Mouse (Mus musculus) left cerebral cortex, postnatal 36 days (tissue): ENCODE results near the gene Ubiad1. TPM values are rescaled to one million over a fixed set of nuclear protein-coding genes. Genes with fewer than 3 reads are reported as not detected.
A peak's percentile ranks its signal among the peaks of the same experiment; 100 is the strongest.

Source experiments
- DNase-seq, 2 experiments: peaks; one replicate each; pipeline ENCODE4 v3.0.0; 2021 to 2022; ENCODE audit warnings: low spot score in 2 of 2, mixed read lengths in 1 of 2
- intact Hi-C: fragments of 180-260 bp; cut with DNase I; formaldehyde crosslinking; loops from one replicate; pipeline ENCODE4 v1.15.1; 2025
- total RNA-seq, 2 experiments: library from RNA; stranded (reverse); gene quantifications; 2 replicates each; pipeline ENCODE4 v1.2.3; 2021

Ubiad1 gene
- total RNA-seq = 1 to 10 TPM; 8.3 to 8.6 TPM

- intact Hi-C loops = loop anchor here (5.0 kb wide), 1 partner anchor 177 kb away; no protein-coding TSS in a partner anchor
- DNase-seq = peak; percentile 76
These were observed at the start of gene Ubiad1 for GRCm38 (mm10) chr4:148444250-148444967. Gene Ubiad1 (minus strand): TSS chr4:148444771.

DNA sequence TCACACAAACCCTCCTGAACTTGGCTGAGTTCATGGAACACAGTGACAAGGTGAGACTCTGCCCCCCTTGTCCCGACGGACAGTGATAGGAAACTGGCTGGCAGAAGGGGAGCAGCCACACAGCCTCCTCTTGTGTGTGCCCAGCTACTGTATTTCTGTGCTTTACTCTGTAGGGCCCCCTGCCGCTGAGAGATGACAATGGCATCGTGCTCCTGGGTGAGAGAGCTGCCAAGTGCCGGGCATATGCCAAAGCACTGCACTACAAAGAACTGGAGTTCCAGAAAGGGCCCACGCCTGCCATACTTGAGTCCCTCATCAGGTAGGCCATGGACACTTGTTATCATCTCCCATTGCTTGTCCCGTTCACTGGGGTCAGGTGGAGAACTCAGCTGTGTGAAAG is 46.9 kb upstream of the Ubiad1 start:
- intact Hi-C loops = no loop called here

GRCm38 (mm10) chr4:148490502-148490901 is 45.9 kb upstream of the Ubiad1 start:
- intact Hi-C loops = no loop called here
- DNase-seq = no peak

More for the DNA sequence above, 46.9 kb upstream of the Ubiad1 start:
- no peak for DNase-seq

- DNase-seq = no peak
- intact Hi-C loops = no loop called here
These were observed 43.3 kb upstream of the Ubiad1 start for GRCm38 (mm10) chr4:148487841-148488240.

- intact Hi-C loops = no loop called here
These were observed 39.9 kb upstream of the Ubiad1 start for GRCm38 (mm10) chr4:148484511-148484910.

GRCm38 (mm10) chr4:148481557-148482168 is 37.1 kb upstream of the Ubiad1 start:
- no peak for DNase-seq
- intact Hi-C loops = no loop called here

More at GRCm38 (mm10) chr4:148484511-148484910, 39.9 kb upstream of the Ubiad1 start:
- no peak for DNase-seq

DNA sequence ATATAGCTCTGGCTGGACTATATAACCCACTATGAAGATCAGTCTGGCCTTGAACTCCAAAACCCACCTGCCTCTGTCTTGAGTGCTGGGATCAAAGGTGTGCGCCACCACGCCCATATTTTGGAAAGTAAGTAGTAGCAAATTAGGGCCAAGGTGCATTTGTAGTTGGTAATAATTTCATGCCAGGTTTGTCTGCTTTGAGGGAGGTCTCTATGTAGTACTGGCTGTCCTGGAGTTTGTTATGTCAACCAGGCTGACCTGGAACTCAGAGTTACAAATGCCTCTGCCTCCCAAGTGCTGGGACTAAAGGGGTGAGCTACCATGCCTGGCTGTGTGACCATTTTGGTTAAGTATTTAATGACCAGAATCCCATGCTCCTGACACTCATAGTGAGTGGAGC is 35.7 kb upstream of the Ubiad1 start:
- intact Hi-C loops = no loop called here
- no peak for DNase-seq

DNA sequence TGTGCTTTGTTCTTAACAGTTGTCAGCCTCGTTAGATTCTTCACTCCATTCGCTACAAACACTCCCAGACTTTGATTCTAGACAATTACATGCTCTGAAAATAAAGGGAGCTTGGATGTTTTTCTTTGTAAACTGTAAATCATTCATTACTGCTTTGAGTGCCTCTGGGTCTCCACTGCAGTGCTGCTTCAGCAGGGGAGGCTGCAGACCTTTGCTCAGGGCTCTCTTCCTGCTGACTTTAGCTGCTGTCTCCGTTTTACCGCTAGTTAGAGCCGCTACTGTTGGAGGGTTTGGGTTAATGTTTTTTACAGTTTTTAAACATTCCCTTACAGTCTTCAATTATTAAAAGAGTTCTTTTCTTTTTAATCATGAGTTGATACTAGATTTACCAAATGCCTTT is 28.9 kb upstream of the Ubiad1 start:
- no peak for DNase-seq
- intact Hi-C loops = no loop called here

GRCm38 (mm10) chr4:148472436-148473174 is 28.0 kb upstream of the Ubiad1 start:
- no peak for DNase-seq
- intact Hi-C loops = no loop called here

DNA sequence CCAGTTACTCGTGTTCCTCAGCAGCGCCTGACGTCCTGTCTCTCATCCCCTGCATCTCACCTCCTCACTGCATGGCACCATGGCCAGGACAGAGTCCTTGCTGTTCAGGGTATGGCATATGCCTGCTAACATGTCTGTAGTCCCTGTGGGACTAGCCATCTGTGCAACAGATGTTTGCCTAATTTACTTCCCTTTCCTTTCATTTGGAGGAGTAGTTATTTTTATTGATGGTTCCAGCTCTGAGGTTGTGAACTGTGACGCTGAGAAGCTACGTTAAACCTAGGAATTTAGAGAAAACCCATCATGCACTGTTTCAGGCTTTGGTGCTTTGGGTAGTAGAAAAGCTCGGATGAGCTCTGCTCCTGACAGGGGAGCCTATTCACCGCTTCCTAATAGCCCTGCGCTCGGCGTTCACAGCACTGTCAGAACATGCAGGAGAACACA is 26.8 kb upstream of the Ubiad1 start:
- DNase-seq = no peak
- intact Hi-C loops = no loop called here

DNA sequence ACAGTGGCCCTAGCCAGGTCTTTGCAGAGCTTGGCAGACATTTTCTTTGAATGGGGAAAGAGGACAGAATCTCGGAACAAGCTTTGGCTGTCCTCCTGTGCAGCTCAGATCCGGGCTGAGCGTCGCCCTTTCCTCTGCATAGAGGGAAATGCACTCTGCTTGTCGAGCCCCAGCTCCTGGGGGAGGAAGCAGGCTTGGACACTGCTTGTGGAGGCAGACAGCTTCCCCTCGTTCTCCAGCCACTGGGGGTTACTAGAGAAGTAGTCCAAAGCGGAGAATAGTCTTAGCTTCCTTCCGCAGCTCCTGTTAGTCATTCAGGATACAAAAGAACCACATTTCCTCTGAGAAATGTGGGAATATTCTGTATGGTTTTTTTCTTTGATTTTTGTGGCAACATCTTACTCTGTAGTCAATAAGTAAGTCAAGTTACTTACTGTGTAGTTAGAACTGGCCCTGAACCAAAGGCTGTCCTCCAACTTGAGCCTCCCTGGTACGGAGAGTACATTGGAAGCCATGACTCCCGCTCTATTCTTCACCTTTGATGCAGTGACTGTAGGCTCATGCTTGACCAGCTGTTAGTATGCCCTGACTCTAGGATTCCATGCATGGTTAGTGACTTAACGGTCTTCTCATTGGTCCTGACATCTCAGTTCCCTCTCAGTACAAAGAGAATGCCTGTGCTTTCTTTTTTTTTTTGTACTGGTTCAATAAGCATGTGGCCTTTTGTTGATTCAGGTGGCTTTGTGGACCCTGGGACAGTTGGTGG is 25.1 kb upstream of the Ubiad1 start:
- intact Hi-C loops = no loop called here
- DNase-seq = no peak

GRCm38 (mm10) chr4:148468396-148468795 is 23.8 kb upstream of the Ubiad1 start:
- no peak for DNase-seq
- intact Hi-C loops = no loop called here

DNA sequence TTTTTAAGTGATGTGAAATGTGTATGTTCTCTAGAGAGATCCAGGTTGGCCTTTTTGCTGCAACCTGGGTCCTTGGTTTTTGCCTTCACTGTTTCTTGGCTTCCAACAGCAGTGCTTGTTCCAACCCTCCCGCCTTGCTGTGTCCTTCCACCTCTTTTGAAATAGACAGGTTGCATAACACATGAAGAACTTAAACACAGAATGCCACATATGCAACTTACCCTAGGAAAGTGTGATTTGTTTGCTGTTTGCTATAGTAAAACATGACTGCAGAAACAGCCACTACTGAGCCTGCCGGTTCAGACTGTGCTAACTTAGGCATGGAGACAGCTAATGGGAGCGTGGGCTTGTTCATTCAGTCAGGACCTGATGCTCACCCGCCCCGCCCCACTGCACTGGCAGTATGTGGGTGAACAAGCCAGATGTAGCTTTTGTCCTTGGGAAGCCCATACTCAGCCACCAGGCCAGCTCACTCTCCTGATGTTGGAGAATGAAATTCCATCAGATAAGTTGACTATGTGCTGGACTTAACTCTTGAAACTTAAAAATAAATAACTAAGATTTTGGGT is 22.0 kb upstream of the Ubiad1 start:
- DNase-seq = no peak
- intact Hi-C loops = no loop called here

- DNase-seq = no peak
- intact Hi-C loops = no loop called here
These were observed 20.3 kb upstream of the Ubiad1 start for GRCm38 (mm10) chr4:148464869-148465268.

DNA sequence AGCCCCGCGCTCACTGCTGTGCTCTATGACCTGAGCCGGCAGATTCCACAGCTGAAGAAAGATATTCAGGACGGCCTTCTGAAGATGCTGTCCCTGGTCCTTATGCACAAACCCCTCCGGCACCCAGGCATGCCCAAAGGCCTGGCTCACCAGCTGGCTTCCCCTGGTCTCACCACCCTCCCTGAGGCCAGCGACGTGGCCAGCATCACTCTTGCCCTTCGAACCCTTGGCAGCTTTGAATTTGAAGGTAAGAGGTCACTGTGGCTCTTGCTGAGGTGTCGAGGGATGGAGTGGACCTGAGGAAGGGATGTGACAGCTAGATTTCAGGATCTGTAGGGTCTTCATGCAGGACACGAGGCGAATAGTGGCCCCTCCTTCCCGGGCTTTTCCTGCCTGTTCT is 19.7 kb upstream of the Ubiad1 start:
- intact Hi-C loops = no loop called here

GRCm38 (mm10) chr4:148463208-148463960 is 18.8 kb upstream of the Ubiad1 start:
- peak; percentile 18 to 27 for DNase-seq
- intact Hi-C loops = no loop called here

More for the DNA sequence above, 19.7 kb upstream of the Ubiad1 start:
- DNase-seq = no peak

- intact Hi-C loops = no loop called here
- no peak for DNase-seq
These were observed 18.1 kb upstream of the Ubiad1 start for GRCm38 (mm10) chr4:148462717-148463116.

GRCm38 (mm10) chr4:148461772-148462171 is 17.2 kb upstream of the Ubiad1 start:
- no peak for DNase-seq
- intact Hi-C loops = no loop called here
